Mouse (Mus musculus): ENCODE results near the gene Wdtc1.

- TF ChIP-seq POLR2A (IDR thresholded peaks at IDR 0.05; ENCODE audit: low read depth, low read length) (no peak), CTCF (IDR thresholded peaks at IDR 0.05; ENCODE audit: borderline replicate concordance, insufficient read depth, low read length) (peak; percentile 99)
Measured at GRCm38 (mm10) chr4:133297801-133298238, 55.5 kb downstream of the Wdtc1 start.
